Mouse (Mus musculus) layer of hippocampus, adult 2 months (tissue): Measurements from ENCODE around the gene 4930562C15Rik. TPM values are rescaled to one million over a fixed set of nuclear protein-coding genes. Genes with fewer than 3 reads are reported as not detected.

Experiments used
- DNase-seq, 2 experiments: peaks; one replicate each; pipeline ENCODE4 v3.0.0; 2022; ENCODE audit warnings: low spot score in 2 of 2
- H3K27ac ChIP-seq: fragments of 200-600 bp; 2 replicates; pipeline ENCODE4 v1.8.1; 2022
- H3K4me3 ChIP-seq: fragments of 200-600 bp; 2 replicates; pipeline ENCODE4 v1.8.1; 2022; ENCODE audit warnings: mild to moderate bottlenecking
- CTCF ChIP-seq: fragments of 200-600 bp; conservative IDR thresholded peaks from 2 replicates; pipeline ENCODE4 v1.8.1; 2022; ENCODE audit warnings: antibody characterized with exemption, mild to moderate bottlenecking, moderate library complexity
- total RNA-seq, 2 experiments: library from RNA; stranded (reverse); gene quantifications; 2 replicates each; pipeline ENCODE4 v1.2.3; 2021

Gene 4930562C15Rik
- total RNA-seq, 2 experiments from 2014 or later: not detected

DNA sequence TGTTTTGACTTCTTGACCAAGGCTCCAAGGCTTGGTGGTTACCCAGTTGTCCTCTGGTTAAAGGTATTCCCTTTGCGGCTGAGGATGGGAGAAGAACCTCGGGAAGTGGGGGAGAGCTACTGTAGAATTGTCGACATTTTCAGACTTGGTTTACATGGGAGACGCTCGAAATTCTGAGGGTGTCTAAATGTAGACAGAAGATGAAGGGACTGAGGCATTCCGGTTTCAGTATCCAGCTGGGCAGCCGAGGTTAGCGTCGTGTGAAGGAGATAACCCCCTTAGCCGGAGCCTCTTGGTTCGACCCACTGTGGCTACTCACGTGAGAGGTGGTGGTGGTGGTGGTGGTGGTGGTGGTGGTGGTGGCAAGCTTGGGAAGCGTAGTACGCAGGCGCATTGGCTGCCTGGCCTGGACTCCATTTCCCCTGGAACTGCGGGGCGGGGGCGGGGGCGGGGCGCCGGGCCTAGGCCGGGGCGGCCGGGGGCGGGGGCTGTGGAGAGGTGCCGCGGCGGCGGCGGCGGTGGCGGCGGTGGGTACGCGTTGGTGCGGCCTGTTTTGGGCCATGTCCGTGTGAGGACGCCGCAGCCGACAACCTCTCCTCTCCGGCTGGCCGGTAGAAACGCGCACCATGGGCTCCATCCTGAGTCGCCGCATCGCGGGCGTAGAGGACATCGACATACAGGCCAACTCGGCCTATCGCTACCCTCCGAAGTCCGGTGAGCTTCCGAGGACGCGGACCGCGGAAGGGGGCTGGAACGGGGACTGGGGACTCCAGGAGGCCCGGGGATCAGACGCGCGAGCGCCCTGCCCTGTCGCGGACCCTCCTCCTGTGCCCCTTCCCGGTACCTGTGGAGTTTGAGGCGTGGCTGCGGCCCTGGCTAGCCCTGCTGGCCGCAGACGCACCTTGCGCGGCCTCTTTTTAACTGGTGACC is 50.8 kb downstream of the 4930562C15Rik start, which contains the start of gene Mgrn1:
Gene Mgrn1 (plus strand): TSS at position 490 of the 930 bp plus-strand sequence.
- peak within 1 kb of the TSS; percentile 99 for H3K27ac ChIP-seq
- H3K4me3 ChIP-seq: peak within 1 kb of the TSS; percentile 80
- no peak for TF ChIP-seq CTCF
- peak; percentile 83 for DNase-seq

DNA sequence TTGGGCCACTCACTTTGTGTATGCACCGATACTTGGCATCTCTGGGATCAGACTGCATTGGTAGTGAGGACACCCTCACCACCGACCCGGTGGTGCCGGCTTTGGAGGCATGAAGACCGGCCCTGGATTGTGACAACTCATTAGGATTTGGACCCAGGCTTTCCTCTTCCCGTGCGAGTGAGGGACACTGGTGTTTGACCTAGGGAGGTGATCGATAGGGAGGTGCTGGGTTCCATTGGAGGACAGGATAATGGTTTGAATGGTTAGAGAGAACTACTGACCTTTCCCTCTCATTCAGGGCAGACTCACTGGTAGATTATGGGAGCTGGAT is 51.4 kb downstream of the 4930562C15Rik start:
- DNase-seq: no peak
- Histone ChIP-seq H3K4me3 (peak overlapping the region; percentile 80), H3K27ac (peak overlapping the region; percentile 99)
- no peak for TF ChIP-seq CTCF

DNA sequence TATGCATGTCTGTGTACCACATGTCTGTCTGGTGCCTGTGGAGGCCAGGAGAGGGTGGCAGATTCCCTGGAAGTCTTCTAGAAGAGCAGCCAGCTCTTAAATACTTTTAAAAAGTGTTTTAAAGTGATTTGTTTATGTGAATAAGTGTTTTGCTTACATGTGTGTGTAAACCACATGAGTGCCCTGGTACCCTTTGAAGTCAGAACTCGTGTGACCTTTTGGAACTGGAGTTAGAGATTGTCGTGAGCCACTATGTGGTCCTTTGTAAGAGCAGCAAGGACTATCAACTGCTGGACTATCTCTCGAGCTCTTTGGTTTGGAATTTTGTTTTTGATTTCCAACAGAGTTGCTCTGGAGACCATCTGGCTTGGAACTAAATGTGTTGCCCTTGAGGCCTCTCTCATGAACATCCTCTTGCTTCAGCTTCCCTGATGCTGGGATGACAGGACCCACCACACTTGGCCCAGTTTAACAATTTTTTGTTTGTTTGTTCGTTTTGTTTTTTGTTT is 55.0 kb downstream of the 4930562C15Rik start:
- no peak for DNase-seq
- no peak for TF ChIP-seq CTCF
- H3K4me3 ChIP-seq: no peak overlapping the region
- peak overlapping the region; percentile 25; the same call in 1 of the 2 replicates for H3K27ac ChIP-seq

DNA sequence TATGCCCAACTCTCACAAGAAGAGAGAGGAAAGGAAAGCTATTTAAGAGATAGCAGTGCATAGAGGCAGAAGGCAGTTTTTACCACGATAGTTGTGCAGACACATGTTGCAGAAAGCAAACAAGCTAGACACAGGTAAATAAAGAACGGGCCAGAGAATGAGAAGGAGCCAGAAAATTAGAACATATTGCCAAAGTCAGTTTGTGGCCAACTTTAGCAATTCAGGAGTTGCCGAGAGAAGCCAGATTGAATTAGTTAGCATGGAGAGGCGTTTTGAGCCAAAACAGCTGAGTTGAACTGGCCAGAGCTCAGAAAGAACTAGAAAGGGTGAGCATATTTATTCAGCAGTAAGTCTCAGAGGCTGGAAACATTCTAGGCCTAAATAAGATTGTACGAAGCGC is 57.0 kb downstream of the 4930562C15Rik start:
- no peak for DNase-seq
- no peak overlapping the region for H3K4me3 ChIP-seq
- H3K27ac ChIP-seq: no peak overlapping the region; the same call in 1 of the 2 replicates
- TF ChIP-seq CTCF: no peak

DNA sequence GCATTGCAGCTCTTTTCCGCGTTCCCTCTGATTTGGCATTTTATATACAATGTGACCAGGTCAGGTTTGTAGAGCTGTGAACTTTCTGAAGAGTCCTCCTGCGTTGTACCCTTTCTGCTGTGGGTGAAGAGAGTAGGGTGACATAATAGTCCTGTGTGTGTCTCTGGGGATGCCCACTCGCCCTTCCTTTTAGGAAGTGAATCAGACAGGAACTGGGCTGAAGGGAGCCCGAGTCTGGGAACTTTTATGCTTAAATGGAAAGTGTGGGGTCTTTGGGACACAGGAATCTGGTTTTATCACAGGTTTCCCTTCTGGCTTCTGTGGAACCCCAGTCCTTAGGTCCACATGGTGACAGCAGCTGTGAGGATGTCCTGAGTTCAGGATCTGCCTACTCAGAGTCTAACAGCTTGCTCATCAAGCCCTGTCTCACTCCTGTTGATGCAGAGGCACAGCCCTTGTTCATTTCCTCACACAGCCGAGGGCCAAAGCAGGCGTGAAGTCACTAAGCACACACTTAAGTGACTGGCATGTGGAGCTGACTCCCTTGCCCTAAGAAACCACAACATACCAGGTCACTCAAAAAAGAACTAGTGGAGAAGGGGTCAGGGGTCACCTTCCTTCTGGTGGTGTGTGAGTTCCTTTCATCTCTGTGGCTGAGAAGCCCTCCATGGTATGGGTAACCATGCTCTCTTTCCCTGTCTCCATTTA is 59.1 kb downstream of the 4930562C15Rik start:
- 0 out of 2 replicates have a peak overlapping the region, but pooled peaks have one; percentile 3 for H3K27ac ChIP-seq
- no peak for TF ChIP-seq CTCF
- no peak overlapping the region for H3K4me3 ChIP-seq
- no peak for DNase-seq

DNA sequence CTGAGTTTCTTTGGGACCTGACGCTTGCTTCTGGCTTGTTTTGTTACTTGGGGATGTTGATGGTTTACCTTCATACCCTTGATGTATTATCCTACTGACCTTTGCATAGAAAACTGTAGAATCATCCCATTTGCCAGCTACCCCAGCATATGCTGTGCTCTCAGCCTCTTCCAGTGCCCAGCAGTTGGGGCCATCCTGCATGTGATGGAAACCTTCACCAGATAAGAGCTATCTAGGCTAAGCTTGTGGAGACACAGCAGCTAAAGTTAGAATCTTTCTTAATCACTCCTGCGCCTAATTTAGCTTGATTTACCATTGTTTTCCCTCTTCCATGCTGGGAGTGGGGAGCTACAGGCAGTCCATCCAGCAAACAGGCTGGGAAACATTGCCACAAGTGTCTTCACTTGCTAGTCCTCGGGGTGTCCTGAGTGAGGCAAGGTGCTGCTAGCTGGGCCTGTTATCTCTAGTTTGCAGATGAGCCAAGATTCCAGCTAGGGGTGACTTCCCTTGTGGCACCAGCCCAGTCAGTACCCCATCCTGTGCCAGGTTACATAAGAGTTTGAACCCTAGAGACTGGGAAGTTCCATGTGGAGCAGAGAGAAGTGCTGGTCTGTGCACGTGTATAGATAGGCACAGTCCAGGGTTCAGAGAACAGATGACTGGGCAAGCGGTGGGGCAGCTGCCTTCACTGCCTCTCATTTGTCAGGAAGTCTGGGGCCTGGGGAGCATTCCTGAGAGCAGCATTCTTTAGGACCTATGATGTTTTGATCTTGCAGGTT is 61.2 kb downstream of the 4930562C15Rik start:
- Histone ChIP-seq H3K27ac (peak overlapping the region; percentile 18; the same call in 1 of the 2 replicates), H3K4me3 (no peak overlapping the region)
- no peak for TF ChIP-seq CTCF
- DNase-seq: no peak

DNA sequence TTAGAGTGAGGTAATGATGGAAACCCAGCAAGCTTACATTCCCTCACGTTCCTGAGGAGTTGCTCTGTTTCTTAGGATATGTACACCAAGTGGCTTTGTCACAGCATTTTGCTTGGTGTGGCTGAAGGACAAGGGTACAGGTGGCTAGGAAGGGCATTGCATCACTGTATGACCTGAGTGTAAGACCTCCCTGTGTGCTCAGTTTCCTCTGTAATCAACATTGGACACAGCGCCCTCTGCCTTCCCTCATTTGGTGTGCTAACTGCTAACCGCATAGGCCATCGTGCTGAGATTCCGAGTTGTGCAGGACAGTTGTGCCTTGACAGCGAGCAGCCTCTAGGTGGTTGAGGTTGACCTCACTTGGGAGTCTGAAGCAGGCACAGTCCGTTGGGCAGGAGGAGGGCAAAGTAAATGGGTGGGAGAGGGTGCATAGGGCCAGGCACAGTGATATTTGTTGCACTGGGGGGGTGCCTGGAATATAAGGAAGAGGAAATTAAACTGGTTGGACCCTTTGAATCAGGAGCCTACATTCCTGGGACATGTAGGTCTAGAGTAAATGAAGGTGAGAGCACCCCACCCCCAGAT is 62.0 kb downstream of the 4930562C15Rik start:
- no peak overlapping the region for H3K27ac ChIP-seq
- no peak overlapping the region for H3K4me3 ChIP-seq
- DNase-seq: no peak
- TF ChIP-seq CTCF: peak; percentile 22; the same call in 1 of the 2 replicates

DNA sequence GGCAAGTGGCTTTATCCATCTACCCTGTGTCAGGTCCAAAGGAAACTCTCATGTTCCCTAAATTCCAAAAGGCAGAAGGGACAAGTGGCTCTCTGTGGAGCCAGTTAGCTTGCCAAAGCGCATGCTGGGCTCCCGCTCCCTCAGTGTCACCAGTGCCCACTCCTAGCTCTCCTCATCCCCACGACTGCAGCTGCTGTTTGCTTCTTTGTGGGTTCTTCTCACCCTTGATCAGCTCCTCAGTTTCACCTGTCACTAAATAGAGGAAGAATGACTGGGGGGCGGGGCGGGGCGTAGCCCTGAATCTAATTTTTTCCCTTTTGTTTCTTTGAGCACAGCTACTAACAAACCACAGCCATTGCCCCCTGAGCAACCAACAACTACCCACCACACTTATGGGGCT is 63.7 kb downstream of the 4930562C15Rik start:
- Histone ChIP-seq H3K4me3 (no peak overlapping the region), H3K27ac (no peak overlapping the region)
- DNase-seq: no peak
- TF ChIP-seq CTCF: no peak

DNA sequence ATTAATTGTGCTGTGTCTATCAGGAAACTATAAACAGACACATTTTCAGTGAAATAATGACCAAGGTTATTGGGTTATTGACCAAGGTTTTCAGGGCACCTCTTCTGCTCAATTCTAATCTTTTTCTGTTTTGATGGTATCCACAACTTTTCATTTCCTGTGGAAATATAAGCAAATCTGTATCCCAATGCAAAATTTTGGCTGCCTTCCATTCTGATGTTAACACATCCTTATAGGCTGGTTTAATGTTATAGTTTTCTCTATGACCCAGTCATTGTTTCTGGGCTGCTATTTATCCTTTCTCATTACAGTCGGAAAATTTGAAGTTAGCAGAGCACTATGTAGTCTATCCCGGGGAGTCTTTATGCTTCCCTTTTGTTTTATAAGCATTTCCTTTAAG is 64.5 kb downstream of the 4930562C15Rik start:
- H3K27ac ChIP-seq: no peak overlapping the region
- no peak for DNase-seq
- TF ChIP-seq CTCF: no peak
- no peak overlapping the region for H3K4me3 ChIP-seq

DNA sequence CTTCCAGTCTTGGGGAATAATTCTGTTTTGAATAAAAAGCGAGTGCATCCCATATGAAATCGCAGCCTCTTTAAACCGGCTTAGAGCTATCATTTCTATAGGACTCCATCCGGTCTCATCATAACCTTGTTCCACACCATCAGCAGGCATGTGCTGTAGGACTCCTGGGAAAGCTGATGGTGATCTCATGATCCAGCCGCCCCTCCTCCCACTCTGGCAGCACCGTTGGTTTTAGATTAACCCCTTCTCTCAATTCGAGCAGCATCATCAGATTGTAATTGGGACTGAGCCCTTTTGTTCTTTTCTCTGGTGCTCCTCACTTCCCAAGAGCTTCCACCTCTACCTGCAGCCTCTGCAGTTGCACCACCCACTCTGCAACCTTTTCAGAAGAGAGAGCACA is 66.0 kb downstream of the 4930562C15Rik start:
- TF ChIP-seq CTCF: no peak
- Histone ChIP-seq H3K27ac (no peak overlapping the region), H3K4me3 (no peak overlapping the region)
- DNase-seq: no peak

DNA sequence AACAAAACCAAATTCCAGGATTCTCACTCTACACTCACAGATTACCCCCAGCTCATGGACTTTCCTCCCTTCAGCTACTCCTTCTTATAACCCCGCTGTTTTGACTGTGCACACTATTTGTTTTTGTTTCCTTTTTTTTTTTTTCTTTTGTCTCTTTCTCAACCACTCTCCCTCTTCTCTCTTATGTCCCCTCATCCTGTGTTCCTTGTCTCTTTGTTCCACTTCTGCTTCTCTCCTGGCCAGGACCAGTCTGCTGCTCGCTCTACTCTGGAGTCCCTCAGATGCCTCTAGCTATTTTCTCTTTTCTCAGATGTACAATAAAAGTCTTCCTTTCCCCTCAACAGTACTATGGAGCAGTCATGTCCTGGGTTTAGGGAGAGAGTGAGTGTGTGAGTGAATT is 67.2 kb downstream of the 4930562C15Rik start:
- no peak for TF ChIP-seq CTCF
- H3K4me3 ChIP-seq: no peak overlapping the region
- DNase-seq: no peak
- no peak overlapping the region for H3K27ac ChIP-seq

DNA sequence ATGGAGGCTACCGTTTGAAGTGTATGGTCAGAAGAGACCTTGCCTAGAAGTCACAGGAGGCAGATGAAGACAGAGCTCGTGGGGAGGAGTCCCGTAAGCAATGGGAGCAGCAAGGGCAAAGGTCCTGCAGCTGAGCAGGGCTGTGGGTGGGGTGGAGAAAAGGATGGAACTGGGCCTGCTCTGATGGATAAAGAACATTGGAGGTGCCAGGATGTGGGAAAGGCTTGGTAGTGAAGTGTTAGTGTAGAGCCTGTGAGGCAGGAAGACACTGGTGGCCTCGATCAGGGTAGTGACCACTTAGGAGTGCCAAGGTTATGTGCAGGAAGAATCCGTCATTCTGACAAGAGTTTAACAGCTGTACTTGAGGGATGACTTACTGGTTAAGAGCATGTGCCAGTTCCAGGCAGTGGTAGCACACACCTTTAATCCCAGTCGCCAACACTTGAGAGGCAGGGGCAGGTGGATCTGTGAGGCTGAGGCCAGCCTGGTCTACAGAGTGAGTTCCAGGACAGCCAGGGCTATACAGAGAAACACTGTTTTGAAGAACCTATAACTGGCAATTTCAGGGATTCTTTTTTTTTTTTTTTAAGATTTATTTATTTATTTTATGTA is 68.4 kb downstream of the 4930562C15Rik start:
- no peak for DNase-seq
- H3K27ac ChIP-seq: no peak overlapping the region
- TF ChIP-seq CTCF: no peak
- H3K4me3 ChIP-seq: no peak overlapping the region
